ENCODE assay signal across 23 mouse cellular contexts in genomic region chrX:152545736-152546135, GRCm38 (mm10). TPM values are rescaled to one million over a fixed set of nuclear protein-coding genes. Genes with fewer than 3 reads are reported as not detected.
"Had no signal": no experiment of that assay in that cellular context is flagged by ENCODE, and none has a peak within 500 bp of the region (broad histone marks: within the 10 kb centered on the region; RNA-seq: fewer than 3 reads in every experiment).

No protein-coding gene starts in this region.

- H3K27me3 ChIP-seq: neural tube, embryonic 12.5 days had no signal

- DNase-seq: kidney, adult 11 months; kidney, adult 9 months; kidney, postnatal 10 days; kidney, postnatal 4 days; layer of hippocampus, adult 9-11 months; left cerebral cortex, postnatal 4 days; lung, adult 2 months; lung, postnatal 36 days; thymus, postnatal 36 days had no signal

- H3K9ac ChIP-seq: limb, embryonic 13.5 days; liver, embryonic 14.5 days; midbrain, embryonic 15.5 days; neural tube, embryonic 12.5 days had no signal

- ATAC-seq: lung, postnatal 0 days; midbrain, embryonic 15.5 days had no signal

- H3K27ac ChIP-seq: limb, embryonic 13.5 days; liver, embryonic 14.5 days; midbrain, embryonic 15.5 days; neural tube, embryonic 12.5 days had no signal

- H3K4me3 ChIP-seq: limb, embryonic 13.5 days; megakaryocyte, embryonic 14.5 days; midbrain, embryonic 15.5 days; neural tube, embryonic 12.5 days had no signal

- H3K4me1 ChIP-seq: limb, embryonic 13.5 days; megakaryocyte, embryonic 14.5 days; midbrain, embryonic 15.5 days; neural tube, embryonic 12.5 days had no signal

- H3K9me3 ChIP-seq: limb, embryonic 13.5 days; megakaryocyte, embryonic 14.5 days; midbrain, embryonic 15.5 days; neural tube, embryonic 12.5 days had no signal

- H3K4me2 ChIP-seq: limb, embryonic 13.5 days; midbrain, embryonic 11.5 days; midbrain, embryonic 15.5 days; neural tube, embryonic 12.5 days had no signal

- H3K36me3 ChIP-seq: limb, embryonic 13.5 days; midbrain, embryonic 15.5 days; neural tube, embryonic 12.5 days had no signal

RNA-seq across cellular contexts. Expression of gene Cldn34a, which starts 17.4 kb away (rescaled TPM):
- total RNA-seq: left cerebral cortex, adult 18-20 months; left cerebral cortex, postnatal 10 days; left cerebral cortex, postnatal 4 days; liver, adult 2 months; monocyte, adult 5-6 weeks; neutrophil, adult 5-6 weeks had no signal
- polyA plus RNA-seq: limb, embryonic 13.5 days; liver, adult 2 months; liver, embryonic 14.5 days; lung, adult 2 months; lung, postnatal 0 days; midbrain, embryonic 11.5 days; midbrain, embryonic 15.5 days; neural tube, embryonic 12.5 days; stomach, embryonic 16.5 days; thymus, postnatal 0 days had no signal
